Mouse (Mus musculus): ENCODE measurements around the gene Spen.

GRCm38 (mm10) chr4:141504471-141504870 is 33.9 kb downstream of the Spen start:
- TF ChIP-seq POLR2A (IDR thresholded peaks at IDR 0.05; ENCODE audit: control insufficient read depth, extremely low read depth, insufficient read depth, low read length, poor library complexity) (no peak), CTCF (IDR thresholded peaks at IDR 0.05; ENCODE audit: borderline replicate concordance, control insufficient read depth, extremely low read depth, insufficient read depth, low read length, poor library complexity) (no peak)

All from thymus, adult 2 months (tissue).